8 mouse cellular contexts compared by ENCODE assay signal in genomic region chr8:122617947-122618546, GRCm38 (mm10). TPM values are rescaled to one million over a fixed set of nuclear protein-coding genes. Genes with fewer than 3 reads are reported as not detected.
DNase-seq lines count a peak whose midpoint lies in the region; ATAC-seq and TF ChIP-seq lines count a peak whose summit lies in the region.

No protein-coding gene starts in this region.

- no peaks in the 10 kb centered on the region for H3K9me3 ChIP-seq in kidney, embryonic 15.5 days (replicated peaks)
- no peaks in the 10 kb centered on the region for H3K9me3 ChIP-seq in liver, embryonic 12.5 days (replicated peaks)
- H3K9me3 ChIP-seq in stomach, postnatal 0 days (ENCODE audit: control insufficient read depth, low read length) = no peaks in the 10 kb centered on the region

- peak; percentile 78 for TF ChIP-seq CTCF in stomach, postnatal 0 days (IDR thresholded peaks at IDR 0.05; ENCODE audit: low read depth)

- H3K27me3 ChIP-seq in kidney, embryonic 15.5 days = no peaks in the 10 kb centered on the region
- peaks cover 14% of the 10 kb centered on the region for H3K27me3 ChIP-seq in liver, embryonic 12.5 days (replicated peaks)
- no peaks in the 10 kb centered on the region for H3K27me3 ChIP-seq in stomach, postnatal 0 days (ENCODE audit: control insufficient read depth, insufficient read depth, low read length)

- H3K4me1 ChIP-seq in kidney, embryonic 15.5 days = peaks cover 35% of the 10 kb centered on the region
- H3K4me1 ChIP-seq in liver, embryonic 12.5 days = peaks cover 29% of the 10 kb centered on the region
- H3K4me1 ChIP-seq in stomach, postnatal 0 days (replicated peaks; ENCODE audit: control insufficient read depth, insufficient read depth) = no peaks in the 10 kb centered on the region

- H3K27ac ChIP-seq in kidney, embryonic 15.5 days = peak overlapping the region; percentile 37; the same call in 1 of the 2 replicates
- peak overlapping the region; percentile 86 for H3K27ac ChIP-seq in liver, embryonic 12.5 days
- H3K27ac ChIP-seq in stomach, postnatal 0 days (replicated peaks) = no peak overlapping the region

- ATAC-seq in kidney, embryonic 15.5 days (replicated peaks; ENCODE audit: low FRiP score) = no peak; the same call in 1 of the 2 replicates
- peak; percentile 19 for ATAC-seq in liver, embryonic 12.5 days
- ATAC-seq in stomach, postnatal 0 days (ENCODE audit: low FRiP score, low TSS enrichment) = peak; percentile 14

- peak; percentile 87 for DNase-seq in 416B (ENCODE audit: low read depth)
- peak; percentile 85 for DNase-seq in adrenal gland, adult 2 months
- peak; percentile 87 for DNase-seq in embryo, embryonic 10.5 days (ENCODE audit: low spot score)
- DNase-seq in gastrocnemius, postnatal 4 days (ENCODE audit: low spot score in 2 of 2) = peak; percentile 59 to 81
- peak; percentile 73 to 83 for DNase-seq in natural killer cell, adult 2 months (ENCODE audit: low spot score in 2 of 2)
- DNase-seq in stomach, postnatal 0 days (ENCODE audit: low spot score) = peak; percentile 88

- no peak overlapping the region for H3K4me3 ChIP-seq in kidney, embryonic 15.5 days (replicated peaks)
- no peak overlapping the region for H3K4me3 ChIP-seq in liver, embryonic 12.5 days
- H3K4me3 ChIP-seq in stomach, postnatal 0 days (ENCODE audit: low read depth, low read length) = no peak overlapping the region

- peaks cover 12% of the 10 kb centered on the region; the same call in 1 of the 2 replicates for H3K36me3 ChIP-seq in kidney, embryonic 15.5 days
- H3K36me3 ChIP-seq in liver, embryonic 12.5 days = peaks cover 15% of the 10 kb centered on the region; the same call in 1 of the 2 replicates
- H3K36me3 ChIP-seq in stomach, postnatal 0 days (ENCODE audit: control insufficient read depth, insufficient read depth, low read length) = peaks cover 7% of the 10 kb centered on the region

- H3K9ac ChIP-seq in kidney, embryonic 15.5 days = no peak overlapping the region
- H3K9ac ChIP-seq in liver, embryonic 12.5 days = peak overlapping the region; percentile 44
- H3K9ac ChIP-seq in stomach, postnatal 0 days (ENCODE audit: low read length) = no peak overlapping the region

- H3K4me2 ChIP-seq in kidney, embryonic 15.5 days = no peak overlapping the region
- peak overlapping the region; percentile 50 for H3K4me2 ChIP-seq in liver, embryonic 12.5 days
- H3K4me2 ChIP-seq in stomach, postnatal 0 days (replicated peaks; ENCODE audit: low read depth) = no peak overlapping the region

- no peak for TF ChIP-seq EP300 in stomach, postnatal 0 days (optimal IDR thresholded peaks at IDR 0.05)

- WGBS in kidney, embryonic 15.5 days = 39% methylated on average over 5 of the region's 7 CpGs
- 45% methylated on average over 5 of the region's 7 CpGs for WGBS in liver, embryonic 12.5 days (ENCODE audit: insufficient replicate concordance)
- 26% methylated on average over 5 of the region's 7 CpGs for WGBS in stomach, postnatal 0 days

RNA-seq across cellular contexts. Expression of gene Pabpn1l, which starts 4.5 kb away (rescaled TPM):
- not detected for total RNA-seq in adrenal gland, adult 2 months (2021)
- not detected in 2 replicates for polyA plus RNA-seq in adrenal gland, adult 2 months (2012; rRNA removed)
- total RNA-seq in gastrocnemius, postnatal 4 days (2021) = not detected
- 0.18 TPM in 1 of 2 replicates, not detected in the other for polyA plus RNA-seq in kidney, embryonic 15.5 days (2015; fragmentation: Nextera tagmentation; extraction: Ambion mirVana)
- polyA plus RNA-seq in liver, embryonic 12.5 days (2016; fragmentation: Nextera tagmentation; extraction: Ambion mirVana) = not detected in 2 replicates
- 0.08 TPM in 1 of 2 replicates, not detected in the other for polyA plus RNA-seq in stomach, postnatal 0 days (2015; fragmentation: Nextera tagmentation; extraction: Ambion mirVana)

RNA-seq across cellular contexts. Expression of gene Trappc2l, which starts 6.6 kb away (rescaled TPM):
- total RNA-seq in adrenal gland, adult 2 months (2021) = 10 to 100 TPM; 53.8 to 55.5 TPM
- 159 and 161 TPM in 2 replicates for polyA plus RNA-seq in adrenal gland, adult 2 months (2012; rRNA removed)
- 10 to 100 TPM; 45.6 to 49.6 TPM for total RNA-seq in gastrocnemius, postnatal 4 days (2021)
- polyA plus RNA-seq in kidney, embryonic 15.5 days (2015; fragmentation: Nextera tagmentation; extraction: Ambion mirVana) = 51.8 and 54.8 TPM in 2 replicates
- 27.2 and 30.0 TPM in 2 replicates for polyA plus RNA-seq in liver, embryonic 12.5 days (2016; fragmentation: Nextera tagmentation; extraction: Ambion mirVana)
- polyA plus RNA-seq in stomach, postnatal 0 days (2015; fragmentation: Nextera tagmentation; extraction: Ambion mirVana) = 48.0 and 49.5 TPM in 2 replicates

RNA-seq across cellular contexts. Expression of gene Galns, which starts 6.8 kb away (rescaled TPM):
- 1 to 10 TPM; 6.0 to 7.8 TPM for total RNA-seq in adrenal gland, adult 2 months (2021)
- 6.8 and 8.0 TPM in 2 replicates for polyA plus RNA-seq in adrenal gland, adult 2 months (2012; rRNA removed)
- 10 to 100 TPM in 1 of 2 experiments, 1 to 10 TPM in 1; 9.7 to 10.3 TPM for total RNA-seq in gastrocnemius, postnatal 4 days (2021)
- 14.0 and 16.0 TPM in 2 replicates for polyA plus RNA-seq in kidney, embryonic 15.5 days (2015; fragmentation: Nextera tagmentation; extraction: Ambion mirVana)
- 4.6 TPM in 2 replicates for polyA plus RNA-seq in liver, embryonic 12.5 days (2016; fragmentation: Nextera tagmentation; extraction: Ambion mirVana)
- polyA plus RNA-seq in stomach, postnatal 0 days (2015; fragmentation: Nextera tagmentation; extraction: Ambion mirVana) = 8.2 TPM in 2 replicates

RNA-seq across cellular contexts. Expression of gene Aprt, which starts 41.3 kb away (rescaled TPM):
- total RNA-seq in adrenal gland, adult 2 months (2021) = 100 to 1,000 TPM in 1 of 2 experiments, 10 to 100 TPM in 1; 56.2 to 106 TPM
- polyA plus RNA-seq in adrenal gland, adult 2 months (2012; rRNA removed) = 161 and 176 TPM in 2 replicates
- total RNA-seq in gastrocnemius, postnatal 4 days (2021) = 10 to 100 TPM; 37.0 to 40.0 TPM
- polyA plus RNA-seq in kidney, embryonic 15.5 days (2015; fragmentation: Nextera tagmentation; extraction: Ambion mirVana) = 333 and 353 TPM in 2 replicates
- polyA plus RNA-seq in liver, embryonic 12.5 days (2016; fragmentation: Nextera tagmentation; extraction: Ambion mirVana) = 226 and 253 TPM in 2 replicates
- polyA plus RNA-seq in stomach, postnatal 0 days (2015; fragmentation: Nextera tagmentation; extraction: Ambion mirVana) = 311 and 314 TPM in 2 replicates

RNA-seq across cellular contexts. Expression of gene Cdt1, which starts 50.2 kb away (rescaled TPM):
- total RNA-seq in adrenal gland, adult 2 months (2021) = 1 to 10 TPM; 5.0 to 7.0 TPM
- polyA plus RNA-seq in adrenal gland, adult 2 months (2012; rRNA removed) = 19.9 and 22.4 TPM in 2 replicates
- 10 to 100 TPM; 14.7 to 17.1 TPM for total RNA-seq in gastrocnemius, postnatal 4 days (2021)
- polyA plus RNA-seq in kidney, embryonic 15.5 days (2015; fragmentation: Nextera tagmentation; extraction: Ambion mirVana) = 40.8 and 50.4 TPM in 2 replicates
- 65.7 and 66.8 TPM in 2 replicates for polyA plus RNA-seq in liver, embryonic 12.5 days (2016; fragmentation: Nextera tagmentation; extraction: Ambion mirVana)
- polyA plus RNA-seq in stomach, postnatal 0 days (2015; fragmentation: Nextera tagmentation; extraction: Ambion mirVana) = 11.8 TPM in 2 replicates
